Mouse (Mus musculus) CH12.LX (cell line): ENCODE results near the gene Arhgap44. TPM values are rescaled to one million over a fixed set of nuclear protein-coding genes. Genes with fewer than 3 reads are reported as not detected.

Experiments
- DNase-seq: peaks from one replicate; pipeline ENCODE4 v3.0.0-alpha.2; 2013; ENCODE audit errors: extremely low read depth
- H3K27ac ChIP-seq: 2 replicates; pipeline ENCODE4 v1.5.1; 2012; ENCODE audit warnings: low read depth, mild to moderate bottlenecking, control low read depth, moderate library complexity; ENCODE audit not compliant: insufficient read depth
- H3K27me3 ChIP-seq: replicated peaks from 2 replicates; pipeline ENCODE3; 2012; ENCODE audit warnings: inconsistent platforms
- H3K36me3 ChIP-seq, 2 experiments: replicated peaks in 1 of 2; 2 replicates each; pipeline versions ENCODE3 to v1.6.1; 2012; ENCODE audit warnings: inconsistent platforms in 1 of 2, low read length in 1 of 2, mild to moderate bottlenecking in 1 of 2, mixed read lengths in 1 of 2, moderate library complexity in 1 of 2; ENCODE audit not compliant: control insufficient read depth in 1 of 2, insufficient read depth in 1 of 2
- H3K4me1 ChIP-seq, 2 experiments: 2 replicates each; pipeline ENCODE4 v1.6.1; 2012; ENCODE audit warnings: inconsistent platforms in 1 of 2, moderate library complexity in 1 of 2; ENCODE audit not compliant: insufficient read depth in 2 of 2, control insufficient read depth in 1 of 2
- H3K4me2 ChIP-seq: 2 replicates; pipeline ENCODE4 v1.6.1; 2012; ENCODE audit warnings: low read depth, mild to moderate bottlenecking, control low read depth; ENCODE audit not compliant: poor library complexity, insufficient read depth, severe bottlenecking
- H3K4me3 ChIP-seq, 3 experiments: fragments of 150-350 bp in 1 of 3; sonication (generic) in 1 of 3; replicated peaks in 1 of 3; 2 replicates each; pipeline versions ENCODE3 to v1.5.1; 2011 to 2012; ENCODE audit warnings: low read depth in 2 of 3, low read length in 2 of 3, mild to moderate bottlenecking in 2 of 3, moderate library complexity in 2 of 3, control low read depth in 1 of 3, improper control_type of control experiment in 1 of 3, inconsistent platforms in 1 of 3, mixed read lengths in 1 of 3; ENCODE audit not compliant: poor library complexity in 1 of 3
- H3K79me2 ChIP-seq: replicated peaks from 2 replicates; pipeline ENCODE4 v1.6.1; 2012; ENCODE audit warnings: mild to moderate bottlenecking, moderate library complexity; ENCODE audit not compliant: control insufficient read depth, poor library complexity, insufficient read depth, severe bottlenecking; ENCODE audit errors: extremely low read depth
- H3K9ac ChIP-seq: 2 replicates; pipeline ENCODE4 v1.6.1; 2012; ENCODE audit warnings: low read depth, mild to moderate bottlenecking, control low read depth, moderate library complexity; ENCODE audit not compliant: insufficient read depth
- H3K9me3 ChIP-seq: replicated peaks from 2 replicates; pipeline ENCODE3; 2012; ENCODE audit warnings: low read length, inconsistent platforms, mixed read lengths
- E2F4 ChIP-seq: IDR thresholded peaks from 2 replicates; pipeline ENCODE4 v1.6.1; 2011; ENCODE audit warnings: low read depth, low read length, improper control_type of control experiment; ENCODE audit not compliant: insufficient replicate concordance
- ELF1 ChIP-seq: IDR thresholded peaks from 2 replicates; pipeline ENCODE4 v1.6.1; 2014; ENCODE audit warnings: low read depth, mild to moderate bottlenecking, inconsistent platforms, low read length, improper control_type of control experiment
- ETS1 ChIP-seq: conservative IDR thresholded peaks from 2 replicates; pipeline ENCODE4 v1.6.1; 2012; ENCODE audit warnings: low read depth, mild to moderate bottlenecking, inconsistent platforms, low read length, improper control_type of control experiment, moderate library complexity
- GABPA ChIP-seq: IDR thresholded peaks from 2 replicates; pipeline ENCODE4 v1.6.1; 2012; ENCODE audit warnings: low read depth, low read length, improper control_type of control experiment, inconsistent platforms; ENCODE audit not compliant: insufficient replicate concordance
- HCFC1 ChIP-seq: IDR thresholded peaks from 2 replicates; pipeline ENCODE4 v1.6.1; 2012; ENCODE audit warnings: low read depth, mild to moderate bottlenecking, inconsistent platforms, low read length, improper control_type of control experiment
- IRF4 ChIP-seq: IDR thresholded peaks from 2 replicates; pipeline ENCODE4 v1.6.1; 2014; ENCODE audit warnings: low read depth, mild to moderate bottlenecking, inconsistent platforms, low read length, improper control_type of control experiment
- MAZ ChIP-seq: IDR thresholded peaks from 2 replicates; pipeline ENCODE4 v1.6.1; 2012; ENCODE audit warnings: low read depth, mild to moderate bottlenecking, inconsistent platforms, low read length, improper control_type of control experiment, moderate library complexity
- MEF2A ChIP-seq: IDR thresholded peaks from 2 replicates; pipeline ENCODE4 v1.6.1; 2014; ENCODE audit warnings: low read depth, mild to moderate bottlenecking, inconsistent platforms, low read length, improper control_type of control experiment, borderline replicate concordance
- MXI1 ChIP-seq: IDR thresholded peaks from 2 replicates; pipeline ENCODE4 v1.6.1; 2011; ENCODE audit warnings: mild to moderate bottlenecking, low read depth, low read length, improper control_type of control experiment
- MYC ChIP-seq: IDR thresholded peaks from 2 replicates; pipeline ENCODE4 v1.6.1; 2011; ENCODE audit warnings: low read depth, mild to moderate bottlenecking, improper control_type of control experiment, low read length
- NELFE ChIP-seq: IDR thresholded peaks from 2 replicates; pipeline ENCODE4 v1.6.1; 2011; ENCODE audit warnings: low read depth, low read length, improper control_type of control experiment
- NRF1 ChIP-seq: IDR thresholded peaks from 2 replicates; pipeline ENCODE4 v1.6.1; 2014; ENCODE audit warnings: low read depth, mild to moderate bottlenecking, inconsistent platforms, low read length, improper control_type of control experiment, moderate library complexity
- PAX5 ChIP-seq: IDR thresholded peaks from 2 replicates; pipeline ENCODE4 v1.6.1; 2012; ENCODE audit warnings: low read length, inconsistent platforms, mixed read lengths
- POLR2A ChIP-seq: IDR thresholded peaks from 2 replicates; pipeline ENCODE4 v1.6.1; 2011; ENCODE audit warnings: low read depth, mild to moderate bottlenecking, improper control_type of control experiment, low read length
- POLR2AphosphoS2 ChIP-seq: IDR thresholded peaks from 2 replicates; pipeline ENCODE4 v1.6.1; 2011; ENCODE audit warnings: low read depth, low read length, improper control_type of control experiment
- RCOR1 ChIP-seq: conservative IDR thresholded peaks from 2 replicates; pipeline ENCODE4 v1.6.1; 2012; ENCODE audit warnings: low read depth, mild to moderate bottlenecking, inconsistent platforms, low read length, improper control_type of control experiment
- SIN3A ChIP-seq: IDR thresholded peaks from 2 replicates; pipeline ENCODE4 v1.6.1; 2012; ENCODE audit warnings: low read length, improper control_type of control experiment, inconsistent platforms
- TBP ChIP-seq: conservative IDR thresholded peaks from 2 replicates; pipeline ENCODE4 v1.6.1; 2011; ENCODE audit warnings: low read depth, low read length, improper control_type of control experiment
- TCF12 ChIP-seq: IDR thresholded peaks from 2 replicates; pipeline ENCODE4 v1.6.1; 2014; ENCODE audit warnings: low read depth, mild to moderate bottlenecking, inconsistent platforms, low read length, improper control_type of control experiment
- UBTF ChIP-seq: IDR thresholded peaks from 2 replicates; pipeline ENCODE4 v1.6.1; 2012; ENCODE audit warnings: low read depth, mild to moderate bottlenecking, inconsistent platforms, low read length, improper control_type of control experiment, moderate library complexity
- ZC3H11A ChIP-seq: IDR thresholded peaks from 2 replicates; pipeline ENCODE4 v1.6.1; 2012; ENCODE audit warnings: low read depth, mild to moderate bottlenecking, inconsistent platforms, low read length, improper control_type of control experiment
- ZKSCAN1 ChIP-seq: IDR thresholded peaks from 2 replicates; pipeline ENCODE4 v1.6.1; 2012; ENCODE audit warnings: low read depth, inconsistent platforms, low read length, improper control_type of control experiment, borderline replicate concordance
- ZMIZ1 ChIP-seq: IDR thresholded peaks from 2 replicates; pipeline ENCODE4 v1.6.1; 2012; ENCODE audit warnings: low read depth, mild to moderate bottlenecking, inconsistent platforms, low read length, improper control_type of control experiment
- ZNF384 ChIP-seq: IDR thresholded peaks from 2 replicates; pipeline ENCODE4 v1.6.1; 2012; ENCODE audit warnings: low read depth, low read length, improper control_type of control experiment, inconsistent platforms
- dilution Hi-C: fragments of 300-500 bp; cut with MboI; formaldehyde crosslinking; loops from 2 replicates; pipeline ENCODE4 v1.14.3; 2020; ENCODE audit warnings: low sequenced_read_pairs; ENCODE audit not compliant: extremely low pct_unique_long_range_greater_than_20kb, extremely low pct_ligation_motif_present
- in situ Hi-C: fragments of 300-500 bp; cut with MboI; formaldehyde crosslinking; loops from 3 replicates; pipeline ENCODE4 v1.14.3; 2019; ENCODE audit warnings: low sequenced_read_pairs, low pct_ligation_motif_present, low pct_unique_long_range_greater_than_20kb, mixed read lengths
- polyA plus RNA-seq: library from polyadenylated mRNA; unstranded; fragments of >175 nt; gene quantifications from 2 replicates; pipeline ENCODE4 v1.2.1, GENCODE M21; 2012; ENCODE audit warnings: low read depth; ENCODE audit not compliant: insufficient read length
- total RNA-seq, 2 experiments: library from RNA; depleted of rRNA; stranded (reverse); fragments of 300-350 nt in 1 of 2; fragments of >200 nt in 1 of 2; gene quantifications; 2 replicates each; pipeline ENCODE4 v1.2.3; 2012 to 2014

The Arhgap44 gene
- total and polyA plus RNA-seq, 3 experiments, result 0.07 TPM; not detected in 2

GRCm38 (mm10) chr11:65058224-65058908 lies 104.4 kb downstream of the Arhgap44 start:
- no peak overlapping the region for H3K4me2 ChIP-seq
- H3K79me2 ChIP-seq, result no peaks in the 10 kb centered on the region
- dilution Hi-C loops, result no loop called here
- no peaks in the 10 kb centered on the region for H3K36me3 ChIP-seq
- no peaks in the 10 kb centered on the region for H3K9me3 ChIP-seq
- H3K9ac ChIP-seq, result no peak overlapping the region
- in situ Hi-C loops, result loop anchor here (25.0 kb wide), 1 partner anchor 604 kb away; no protein-coding TSS in a partner anchor
- no peak for DNase-seq
- TF ChIP-seq ETS1, result no peak
- no peak for TF ChIP-seq POLR2A
- no peak for TF ChIP-seq POLR2AphosphoS2
- TF ChIP-seq ZMIZ1, result no peak
- TF ChIP-seq ELF1, result no peak
- no peak for TF ChIP-seq IRF4
- TF ChIP-seq NELFE, result no peak
- TF ChIP-seq PAX5, result no peak
- TF ChIP-seq MEF2A, result no peak
- no peak for TF ChIP-seq MAZ
- no peak for TF ChIP-seq ZKSCAN1
- TF ChIP-seq SIN3A, result no peak
- no peak for TF ChIP-seq MXI1
- no peak overlapping the region for H3K27ac ChIP-seq
- peaks cover 0 to 24% of the 10 kb centered on the region in 2 experiments; a peak in 2 of 4 replicates for H3K4me1 ChIP-seq
- H3K27me3 ChIP-seq, result peaks cover 1% of the 10 kb centered on the region
- no peak overlapping the region for H3K4me3 ChIP-seq

- in situ Hi-C loops, result loop anchor here (25.0 kb wide), 1 partner anchor 607 kb away; no protein-coding TSS in a partner anchor
- no peak overlapping the region for H3K27ac ChIP-seq
Measured at GRCm38 (mm10) chr11:65055596-65055995, 107.2 kb downstream of the Arhgap44 start.

More at GRCm38 (mm10) chr11:65055596-65055995, 107.2 kb downstream of the Arhgap44 start:
- H3K36me3 ChIP-seq, result no peaks in the 10 kb centered on the region
- H3K27me3 ChIP-seq, result no peaks in the 10 kb centered on the region
- no peaks in the 10 kb centered on the region for H3K79me2 ChIP-seq
- H3K4me1 ChIP-seq, result peaks cover 0 to 24% of the 10 kb centered on the region in 2 experiments; a peak in 2 of 4 replicates
- H3K9ac ChIP-seq, result no peak overlapping the region
- no peak for DNase-seq
- dilution Hi-C loops, result no loop called here
- H3K4me3 ChIP-seq, result no peak overlapping the region
- no peaks in the 10 kb centered on the region for H3K9me3 ChIP-seq
- TF ChIP-seq ZNF384, result no peak
- TF ChIP-seq PAX5, result no peak
- TF ChIP-seq ETS1, result no peak
- TF ChIP-seq MYC, result no peak
- no peak for TF ChIP-seq GABPA
- no peak for TF ChIP-seq RCOR1
- no peak for TF ChIP-seq MXI1
- no peak for TF ChIP-seq E2F4
- no peak for TF ChIP-seq ZC3H11A
- no peak for TF ChIP-seq UBTF
- TF ChIP-seq ZKSCAN1, result no peak
- no peak for TF ChIP-seq TCF12
- no peak for TF ChIP-seq HCFC1
- no peak for TF ChIP-seq ELF1
- no peak for TF ChIP-seq NRF1
- no peak for TF ChIP-seq TBP
- H3K4me2 ChIP-seq, result no peak overlapping the region
